Mouse (Mus musculus) myocyte (in vitro differentiated cells): Measurements from ENCODE around the gene Grid2.

Source experiments
- MYOD1 ChIP-seq, 3 experiments: IDR thresholded peaks; one replicate each; pipeline ENCODE4 v1.6.1; 2011; ENCODE audit warnings: control low read depth in 2 of 3, low read depth in 2 of 3, mild to moderate bottlenecking in 2 of 3, moderate library complexity in 1 of 3; ENCODE audit not compliant: insufficient read length in 2 of 3, control insufficient read depth in 1 of 3
- POLR2A ChIP-seq: IDR thresholded peaks from one replicate; pipeline ENCODE4 v1.6.1; 2011; ENCODE audit warnings: low read depth, mild to moderate bottlenecking, control low read depth, moderate library complexity; ENCODE audit not compliant: insufficient read length

DNA sequence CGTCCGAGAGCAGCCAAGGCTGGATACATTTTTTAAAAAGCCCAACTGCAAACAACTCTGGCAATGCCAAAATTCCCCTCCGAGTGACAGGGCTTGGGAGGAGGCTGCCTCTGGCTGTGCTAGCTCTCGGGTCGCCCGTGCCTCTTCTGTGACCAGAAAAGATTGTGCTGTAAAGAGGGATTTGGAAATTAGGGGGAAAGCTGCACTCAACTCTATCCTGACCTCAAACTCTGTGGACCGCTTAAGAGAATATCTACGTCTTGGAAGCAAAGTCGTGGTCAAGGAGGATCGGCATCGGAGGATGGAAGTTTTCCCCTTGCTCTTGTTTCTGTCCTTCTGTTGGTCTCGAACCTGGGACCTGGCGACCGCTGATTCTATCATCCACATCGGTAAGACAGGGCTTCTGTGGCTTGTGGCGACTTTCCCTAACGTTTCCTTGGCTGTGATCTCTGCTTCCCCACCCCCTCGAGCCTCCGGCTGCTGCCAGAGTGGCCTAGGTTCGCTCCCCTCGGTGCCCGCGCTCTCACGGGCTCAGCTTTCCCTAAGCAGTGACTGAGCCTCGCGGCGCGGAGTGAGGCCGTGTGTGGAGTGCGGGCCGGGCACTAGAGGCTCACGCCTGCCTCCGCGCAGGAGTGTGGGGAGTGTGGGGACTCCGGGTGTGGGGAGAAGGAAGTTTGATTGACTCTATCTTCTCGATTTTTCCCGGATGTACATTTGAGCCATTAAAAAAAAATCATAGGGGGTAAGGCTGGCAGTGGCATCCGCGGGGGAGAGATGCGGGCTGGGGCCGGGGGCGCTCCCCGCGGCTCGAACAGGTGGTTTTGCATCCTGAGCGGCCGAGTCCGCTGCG lies 1.1 kb downstream of the Grid2 start:
- no peak for TF ChIP-seq POLR2A
- TF ChIP-seq MYOD1 (IDR thresholded peaks at IDR 0.05; ENCODE audit: control insufficient read depth in 1 of 3, insufficient read length in 2 of 3, low read depth in 2 of 3): no peak
